Mouse (Mus musculus) lung, embryonic 16.5 days (tissue): ENCODE measurements around the gene Ihh. TPM values are rescaled to one million over a fixed set of nuclear protein-coding genes. Genes with fewer than 3 reads are reported as not detected.

Experiments
- microRNA counts: library from miRNA; unstranded; fragments of <30 nt; microRNA quantifications from one replicate; lab custom pipeline; 2016
- microRNA-seq: library from miRNA; unstranded; fragments of <30 nt; microRNA quantifications from one replicate; pipeline ENCODE4, GENCODE M21; 2016
- polyA plus RNA-seq: library from polyadenylated mRNA; unstranded; fragments of >200 nt; fragmentation: Nextera tagmentation; extraction: Ambion mirVana; gene quantifications from 2 replicates; pipeline ENCODE4 v1.2.1, GENCODE M21; 2015

Gene Ihh
- polyA plus RNA-seq, 1 experiment from 2014 or later = 0.18 TPM

MicroRNA genes within 50 kb of the gene (microRNA counts, 519-probe panel; counts per million panel counts)
- microRNA mmu-miR-375 (lab: Ali Mortazavi, UCI) = 3,520 counts per million, percentile 70 among the panel's probes with 10 or more counts

Small RNA genes lying within 50 kb of the gene (microRNA-seq; reads per million reads assigned to microRNA genes)
- 3,293 reads per million, percentile 86 among the genes with 10 or more reads in this experiment for gene Mir375

Other genes starting within 250 kb of the Ihh start
- 2.6 and 4.4 TPM in 2 replicates for gene Cyp27a1, start 238.1 kb downstream of the Ihh start, polyA plus RNA-seq
- gene Prkag3, start 202.5 kb downstream of the Ihh start, polyA plus RNA-seq = 0.67 and 1.7 TPM in 2 replicates
- 0.29 and 0.68 TPM in 2 replicates for gene Wnt6, start 179.8 kb downstream of the Ihh start, polyA plus RNA-seq
- 0.10 and 0.11 TPM in 2 replicates for gene Wnt10a, start 160.2 kb downstream of the Ihh start, polyA plus RNA-seq
- gene Cdk5r2, start 96.7 kb downstream of the Ihh start, polyA plus RNA-seq = not detected in 2 replicates
- gene Fev, start 66.3 kb downstream of the Ihh start, polyA plus RNA-seq = not detected in 2 replicates
- gene Cryba2, start 58.5 kb downstream of the Ihh start, polyA plus RNA-seq = not detected in 2 replicates
- gene Cfap65, start 16.1 kb downstream of the Ihh start, polyA plus RNA-seq = 2.7 and 2.9 TPM in 2 replicates
- 10.4 and 10.5 TPM in 2 replicates for gene Nhej1, start 173.5 kb upstream of the Ihh start, polyA plus RNA-seq
- gene Slc23a3, start 182.2 kb upstream of the Ihh start, polyA plus RNA-seq = 0.33 and 0.36 TPM in 2 replicates
- 44.8 and 50.1 TPM in 2 replicates for gene Cnppd1, start 191.0 kb upstream of the Ihh start, polyA plus RNA-seq
- gene Retreg2, start 191.1 kb upstream of the Ihh start, polyA plus RNA-seq = 44.5 and 46.9 TPM in 2 replicates
- gene Zfand2b, start 217.0 kb upstream of the Ihh start, polyA plus RNA-seq = 42.9 and 46.1 TPM in 2 replicates
- 16.3 and 18.8 TPM in 2 replicates for gene Abcb6, start 228.7 kb upstream of the Ihh start, polyA plus RNA-seq
- gene Ankzf1, start 240.5 kb upstream of the Ihh start, polyA plus RNA-seq = 23.4 and 24.6 TPM in 2 replicates
- 26.4 and 29.1 TPM in 2 replicates for gene Atg9a, start 240.5 kb upstream of the Ihh start, polyA plus RNA-seq